Mouse (Mus musculus) thymus, postnatal 36 days (tissue): ENCODE results near the gene Rpl9.

Experiments used
- DNase-seq, 2 experiments: peaks; one replicate each; pipeline ENCODE4 v3.0.0; 2022; ENCODE audit warnings: mixed read lengths in 2 of 2

The Rpl9 gene

GRCm38 (mm10) chr5:65390648-65391644 lies at the start of gene Rpl9, which contains the start of gene Lias:
TSS of gene Rpl9 (minus strand) at chr5:65391444.
TSS of gene Lias (plus strand) at chr5:65391497.
- peak; percentile 98 to 99 for DNase-seq

DNA sequence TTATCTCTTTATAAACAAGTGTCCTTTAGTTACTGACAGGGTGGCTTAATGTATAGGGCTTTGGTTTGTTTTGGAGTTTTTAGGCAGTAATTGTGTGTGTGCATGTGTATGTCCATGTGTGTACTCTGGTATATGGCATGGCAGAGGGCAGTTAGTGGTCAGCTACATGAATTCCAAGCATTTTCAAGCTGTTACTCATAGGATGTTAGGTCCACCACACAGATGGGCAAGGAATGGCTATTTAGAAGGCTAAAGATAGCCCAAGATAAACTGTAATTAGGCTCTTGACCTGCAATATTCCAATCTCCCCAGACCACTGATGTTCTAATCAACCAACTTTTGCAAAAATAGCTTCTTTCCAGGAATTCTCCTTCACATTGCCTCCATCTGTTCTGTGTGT lies 46.8 kb upstream of the Rpl9 start:
- no peak for DNase-seq

DNA sequence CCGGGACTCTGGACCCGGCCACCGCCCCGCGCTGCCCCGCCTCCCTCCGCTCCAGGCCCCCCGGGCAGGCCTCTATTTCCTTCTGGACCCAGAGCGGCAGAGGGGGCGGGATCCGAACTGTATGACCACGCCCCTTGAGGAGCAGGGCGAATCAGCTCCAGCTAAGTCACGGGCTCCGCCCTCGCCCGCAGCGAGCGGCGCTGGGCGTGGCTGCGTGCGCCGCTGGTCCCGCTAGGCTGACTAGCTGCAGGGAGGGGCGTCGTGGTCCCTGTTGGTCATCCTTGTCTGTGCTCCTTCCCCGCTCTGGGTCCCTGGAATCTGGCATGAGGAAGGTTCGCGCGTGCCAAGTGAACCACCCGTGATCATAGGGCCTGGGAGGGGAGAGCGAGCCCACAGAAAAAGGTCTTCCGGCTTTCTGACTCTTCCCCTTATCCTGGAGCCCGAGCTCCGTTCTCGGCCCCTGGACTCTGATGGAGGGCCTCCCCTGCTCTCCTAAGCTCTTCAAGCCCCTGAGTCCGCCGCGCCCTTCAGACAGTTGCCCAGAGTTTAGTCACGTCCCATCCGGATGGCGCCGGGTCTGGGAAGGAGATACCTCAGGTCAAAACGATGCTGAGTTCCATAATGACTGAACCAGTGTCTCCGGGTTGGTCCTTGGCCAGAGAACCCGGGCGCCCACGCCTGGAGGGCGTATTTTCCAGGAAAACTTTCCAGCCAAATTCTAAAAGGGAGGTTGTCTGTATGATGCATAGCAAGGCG lies 44.7 kb upstream of the Rpl9 start, which contains the start of gene Ugdh:
TSS of gene Ugdh (minus strand) at position 144 of the 756 bp plus-strand sequence.
- DNase-seq = peak; percentile 97 to 98

DNA sequence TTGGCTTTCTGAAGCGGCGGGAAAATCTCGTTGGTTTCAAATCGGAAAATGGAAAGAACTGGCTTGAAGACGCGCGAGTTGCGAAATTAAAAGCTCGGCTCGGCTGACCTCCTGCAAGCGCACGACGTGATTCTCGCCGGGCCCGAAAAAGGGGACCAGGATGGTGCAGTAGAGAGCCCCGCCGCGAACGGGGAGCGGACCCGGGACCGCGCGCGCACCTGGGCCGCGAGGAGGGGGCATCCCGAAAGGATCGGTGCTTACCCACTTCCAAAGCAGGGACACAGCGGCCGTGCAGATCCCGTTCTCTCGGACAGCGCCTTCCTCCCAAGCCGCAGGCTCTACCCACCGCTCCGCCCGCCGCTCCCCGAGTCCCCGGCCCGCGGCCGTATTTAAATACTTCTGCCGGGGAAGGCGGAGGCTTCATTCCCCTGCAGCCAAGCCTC lies 44.1 kb upstream of the Rpl9 start:
- DNase-seq = no peak

GRCm38 (mm10) chr5:65434471-65435362 lies 43.5 kb upstream of the Rpl9 start:
- DNase-seq = no peak

GRCm38 (mm10) chr5:65429441-65429840 lies 38.2 kb upstream of the Rpl9 start:
- no peak for DNase-seq

GRCm38 (mm10) chr5:65428321-65428720 lies 37.1 kb upstream of the Rpl9 start:
- no peak for DNase-seq

DNA sequence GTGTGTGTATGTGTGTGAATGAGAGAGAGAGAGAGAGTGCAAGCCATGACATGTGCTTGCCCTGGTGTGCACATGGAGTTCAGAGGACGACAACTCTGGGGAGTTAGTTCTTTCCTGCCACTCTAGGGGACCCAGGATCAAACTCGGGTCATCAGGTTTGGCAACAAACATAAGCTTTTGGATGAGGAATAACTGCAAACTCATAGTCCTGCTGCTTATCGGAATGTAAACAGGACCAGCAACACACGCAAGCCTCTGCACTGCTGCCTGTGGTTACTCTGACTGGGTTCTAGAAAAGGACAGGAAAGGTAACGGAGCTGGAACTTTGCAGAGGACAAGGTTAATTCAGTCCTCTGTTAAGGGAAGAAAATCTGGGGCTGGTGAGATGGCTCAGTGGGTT lies 34.0 kb upstream of the Rpl9 start:
- DNase-seq = no peak

- DNase-seq = no peak
Observed at GRCm38 (mm10) chr5:65424215-65424614, 33.0 kb upstream of the Rpl9 start.

- DNase-seq = no peak
Observed at GRCm38 (mm10) chr5:65422803-65423202, 31.6 kb upstream of the Rpl9 start.

GRCm38 (mm10) chr5:65420822-65421221 lies 29.6 kb upstream of the Rpl9 start:
- no peak for DNase-seq

- DNase-seq = no peak
Observed at GRCm38 (mm10) chr5:65419136-65419535, 27.9 kb upstream of the Rpl9 start.

- no peak for DNase-seq
Observed at GRCm38 (mm10) chr5:65415653-65416458, 24.6 kb upstream of the Rpl9 start.

- DNase-seq = no peak
Observed at GRCm38 (mm10) chr5:65407989-65408388, 16.7 kb upstream of the Rpl9 start.

DNA sequence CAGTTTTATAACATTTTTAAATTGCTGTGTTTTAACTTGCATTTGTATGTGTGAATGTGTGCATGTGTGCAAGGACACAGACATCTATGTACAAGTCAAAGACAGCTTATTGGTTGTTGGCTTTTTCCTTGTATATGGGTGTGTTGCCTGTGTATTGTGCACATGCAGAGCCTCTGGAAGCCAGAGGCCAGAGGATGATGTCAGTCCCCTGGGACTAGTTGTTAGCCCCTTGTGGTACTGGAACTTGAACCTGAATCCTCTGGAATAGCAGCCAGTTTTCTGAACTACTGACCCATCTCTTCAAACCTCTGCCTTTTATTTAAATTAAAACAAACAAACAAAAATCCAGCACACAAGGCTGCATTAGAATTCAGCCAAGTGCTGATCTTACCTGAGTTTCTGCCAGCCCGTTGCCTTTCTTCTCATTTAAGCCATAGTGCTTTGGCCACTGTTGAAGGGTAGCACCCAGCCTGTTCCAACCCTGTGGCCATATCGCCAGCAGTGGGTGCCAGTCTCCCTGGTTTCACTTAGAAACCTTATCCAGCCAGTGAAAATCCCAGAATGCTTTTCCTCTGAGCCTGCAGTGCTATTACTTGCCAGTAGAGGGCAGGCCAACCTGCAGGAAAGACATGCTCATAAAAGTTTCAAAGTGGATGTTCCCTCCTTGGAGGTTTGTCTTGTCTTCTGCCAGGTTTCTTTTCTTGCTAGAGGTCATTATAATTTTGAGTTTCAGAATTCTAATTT lies 10.2 kb upstream of the Rpl9 start:
- peak; percentile 69 to 70 for DNase-seq

DNA sequence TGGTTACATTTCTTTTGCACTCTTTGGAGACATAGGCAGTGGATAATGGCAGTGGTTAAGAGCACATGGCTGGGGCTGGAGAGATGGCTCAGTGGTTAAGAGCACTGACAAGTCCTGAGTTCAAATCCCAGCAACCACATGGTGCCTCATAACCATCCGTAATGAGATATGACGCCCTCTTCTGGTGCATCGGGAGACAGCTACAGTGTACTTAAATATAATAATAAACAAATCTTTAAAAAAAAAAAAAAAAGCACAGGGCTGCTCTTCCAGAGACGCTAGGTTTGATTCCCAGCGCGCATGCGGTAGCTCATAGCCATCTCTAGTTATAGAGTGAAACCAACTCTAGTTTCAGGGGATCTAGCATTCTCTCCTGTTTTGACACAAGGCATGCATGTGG lies 3.2 kb upstream of the Rpl9 start:
- DNase-seq = no peak

- DNase-seq = no peak
Observed at GRCm38 (mm10) chr5:65391753-65392152, 509 bp upstream of the Rpl9 start.

GRCm38 (mm10) chr5:65387008-65387867 lies 4.0 kb downstream of the Rpl9 start:
- DNase-seq = no peak

GRCm38 (mm10) chr5:65385704-65386103 lies 5.5 kb downstream of the Rpl9 start:
- no peak for DNase-seq

DNA sequence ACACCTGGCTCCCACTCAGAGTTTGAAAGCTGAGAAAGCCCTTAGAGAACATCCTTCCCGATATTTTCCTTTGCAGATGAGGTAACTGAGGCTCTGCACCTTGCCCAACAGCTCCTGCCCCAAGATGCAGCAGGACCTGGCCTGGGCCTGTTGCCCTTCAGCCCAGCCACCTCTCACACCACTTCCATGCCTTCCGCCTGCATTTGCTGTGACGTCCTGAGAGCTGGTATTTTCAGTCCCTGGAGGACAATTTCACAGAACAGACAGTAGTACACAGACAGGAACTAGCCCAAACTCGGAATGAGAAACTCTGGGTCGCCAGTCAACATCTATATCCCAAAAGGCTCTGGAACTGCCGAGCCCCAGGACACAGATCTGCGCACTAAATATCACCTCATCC lies 16.5 kb downstream of the Rpl9 start:
- no peak for DNase-seq
